Mouse (Mus musculus) liver, postnatal 0 days (tissue): ENCODE results near the gene Btbd9.

Experiments
- CTCF ChIP-seq: sonication (generic); IDR thresholded peaks from 2 replicates; pipeline ENCODE4 v1.5.1; 2016; ENCODE audit warnings: antibody characterized with exemption, low read depth
- EP300 ChIP-seq: IDR thresholded peaks from 2 replicates; pipeline ENCODE4 v1.6.1; 2016; ENCODE audit warnings: antibody characterized with exemption, low read depth, mild to moderate bottlenecking

DNA sequence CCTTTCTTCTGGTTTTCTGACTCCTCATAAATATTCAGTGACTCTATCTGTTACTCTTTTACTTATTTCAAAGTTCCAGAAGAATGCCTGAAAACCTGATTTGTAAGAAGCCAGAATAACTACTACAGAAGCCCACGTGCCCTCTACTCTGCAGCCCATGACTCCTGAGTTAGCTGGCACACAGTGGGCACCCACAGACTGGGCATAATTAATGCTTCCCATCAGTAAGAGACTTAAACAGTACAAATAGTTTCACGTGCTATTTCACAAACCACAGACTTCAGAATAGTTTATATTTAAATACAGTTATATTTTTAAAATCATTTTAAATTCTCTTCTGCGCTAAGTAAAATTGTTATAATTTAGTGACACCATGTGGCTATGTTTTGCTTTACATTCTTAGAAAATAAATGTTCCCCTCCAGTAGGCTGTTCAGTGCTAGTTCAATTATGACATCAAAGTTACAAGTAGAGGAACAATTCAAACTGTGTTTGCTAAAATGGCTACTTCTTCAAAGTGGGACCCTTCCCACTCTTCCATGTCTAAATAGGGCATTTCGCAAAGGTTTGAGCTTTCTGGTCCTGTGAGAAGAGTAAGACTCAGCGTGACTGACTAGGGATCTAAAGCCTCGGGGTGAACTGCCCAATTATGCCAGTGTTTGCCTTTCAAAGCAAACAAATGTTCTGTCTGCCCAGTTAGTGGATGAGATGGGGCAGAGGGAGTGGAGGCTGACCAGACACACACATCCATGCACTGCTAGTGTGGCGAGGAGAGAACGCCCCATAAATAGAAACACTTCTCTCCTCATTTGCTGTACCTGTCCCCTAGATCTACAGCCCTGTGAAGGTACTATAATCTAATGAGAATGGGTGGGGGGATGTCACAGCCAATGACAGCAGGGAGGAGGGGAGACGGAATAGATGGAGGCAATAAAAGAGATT lies 68.4 kb downstream of the Btbd9 start:
- TF ChIP-seq CTCF (no peak), EP300 (no peak)
